Mouse (Mus musculus): ENCODE measurements around the gene Fastk. TPM values are rescaled to one million over a fixed set of nuclear protein-coding genes. Genes with fewer than 3 reads are reported as not detected.

Fastk gene
- total RNA-seq, 2 experiments from 2014 or later = 127 to 130 TPM

DNA sequence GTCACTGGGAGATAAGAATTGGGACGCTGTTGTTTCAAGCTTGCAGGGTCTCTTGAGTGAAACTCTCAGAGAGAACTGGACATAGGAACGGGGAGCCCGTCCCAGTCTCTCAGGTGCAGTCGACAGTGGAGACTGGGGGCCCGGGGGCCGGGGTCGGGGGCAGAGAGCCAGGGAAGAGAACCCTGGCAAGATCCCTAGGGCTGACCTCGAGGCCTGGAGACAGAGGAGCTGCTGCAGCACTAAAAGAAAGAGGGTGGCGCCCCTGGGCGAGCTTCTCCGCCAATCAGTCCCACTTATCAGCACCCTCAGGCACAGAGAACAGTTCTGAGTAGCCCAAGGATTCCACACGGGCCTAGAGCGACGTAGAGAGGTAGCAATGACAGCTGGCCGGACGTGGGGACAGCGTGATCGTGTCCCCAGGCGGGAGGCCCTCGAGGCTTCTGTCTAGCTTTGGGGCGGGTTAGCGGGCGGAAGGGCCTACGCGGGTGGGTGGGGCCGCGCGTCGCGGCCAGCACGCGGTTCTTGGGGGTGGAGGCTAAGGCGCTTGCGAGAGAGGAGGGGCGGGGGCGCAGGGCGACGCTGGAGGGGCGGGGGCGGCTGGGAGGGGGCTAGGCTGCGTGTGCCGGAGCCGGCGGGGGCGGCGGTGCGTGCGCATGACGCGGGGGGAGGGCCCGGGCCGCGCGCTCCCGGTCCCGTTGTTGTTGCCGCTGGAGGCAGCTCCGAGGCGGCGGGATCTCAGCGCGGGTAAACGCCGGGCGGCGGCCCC is 6.4 kb upstream of the Fastk start:
- peak overlapping the region; percentile 91 for H3K4me3 ChIP-seq

DNA sequence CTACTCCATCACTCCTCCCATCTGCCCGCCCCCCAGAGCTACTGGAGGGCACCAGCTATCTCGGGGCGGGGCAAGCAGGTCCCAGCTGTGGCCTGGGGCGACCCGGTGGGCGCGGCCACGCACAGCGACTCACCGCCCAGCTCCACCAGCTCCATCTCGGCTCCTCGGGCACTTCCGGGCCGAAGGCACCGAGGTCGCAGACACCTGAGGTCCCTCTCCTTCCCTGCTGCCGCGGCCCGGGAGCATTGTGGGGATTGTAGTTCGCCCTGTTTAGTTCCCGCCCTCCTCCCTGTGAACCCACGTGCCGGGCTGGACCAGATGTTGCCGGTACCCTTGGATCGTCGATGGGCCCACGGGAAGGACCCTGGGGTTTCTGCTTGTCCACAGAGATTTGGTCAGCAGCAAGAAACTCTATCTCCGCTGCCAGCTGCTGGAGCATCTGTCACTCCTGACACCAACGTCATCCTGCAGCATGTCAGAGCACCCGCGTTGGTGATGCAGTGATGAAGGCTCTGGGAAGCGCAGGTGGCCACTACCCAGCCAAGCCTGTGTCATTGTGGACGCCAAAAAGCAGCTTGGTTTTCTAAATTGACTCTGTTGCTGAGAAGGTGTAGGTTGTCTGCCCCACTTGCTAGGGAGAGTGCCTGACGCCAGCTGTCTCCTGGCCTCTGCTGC is 2.7 kb upstream of the Fastk start, which contains the start of gene Tmub1:
Gene Tmub1 (minus strand): TSS at position 231 of the 675 bp plus-strand sequence.
- DNase-seq (ENCODE audit: low spot score in 2 of 2) = peak; percentile 79 to 85
- TF ChIP-seq CTCF (conservative IDR thresholded peaks at IDR 0.05) = no peak
- Histone ChIP-seq H3K4me3 (peak within 1 kb of the TSS; percentile 93), H3K27ac (peak within 1 kb of the TSS; percentile 94)

More for the DNA sequence above, 6.4 kb upstream of the Fastk start:
- H3K27ac ChIP-seq = peak overlapping the region; percentile 96
- TF ChIP-seq CTCF (conservative IDR thresholded peaks at IDR 0.05) = no peak; the same call in 1 of the 2 replicates
- peak; percentile 80 to 88 for DNase-seq (ENCODE audit: low spot score in 2 of 2)

DNA sequence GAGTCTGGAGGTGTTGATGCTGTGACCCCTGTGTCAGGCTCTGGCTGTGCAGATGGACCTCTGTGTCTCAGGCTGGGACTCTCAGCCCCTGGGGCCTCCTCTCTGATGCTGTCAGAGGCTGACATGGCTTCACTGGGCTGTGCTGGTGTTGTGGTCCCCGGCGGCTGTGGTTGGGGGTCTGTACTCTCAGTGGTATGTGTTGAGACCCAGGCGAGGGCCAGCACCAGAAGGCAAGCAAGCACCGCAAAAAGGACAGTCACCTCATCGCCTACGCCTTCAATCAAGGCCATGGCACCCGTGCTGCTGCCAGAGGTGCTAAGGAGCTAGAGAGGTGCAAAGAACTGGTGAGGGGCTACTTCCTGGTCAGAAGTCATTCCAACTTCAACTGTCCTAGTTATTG is 1.5 kb upstream of the Fastk start:
- no peak overlapping the region for H3K4me3 ChIP-seq
- H3K27ac ChIP-seq = no peak overlapping the region
- DNase-seq (ENCODE audit: low spot score in 2 of 2) = no peak
- no peak for TF ChIP-seq CTCF (conservative IDR thresholded peaks at IDR 0.05)

DNA sequence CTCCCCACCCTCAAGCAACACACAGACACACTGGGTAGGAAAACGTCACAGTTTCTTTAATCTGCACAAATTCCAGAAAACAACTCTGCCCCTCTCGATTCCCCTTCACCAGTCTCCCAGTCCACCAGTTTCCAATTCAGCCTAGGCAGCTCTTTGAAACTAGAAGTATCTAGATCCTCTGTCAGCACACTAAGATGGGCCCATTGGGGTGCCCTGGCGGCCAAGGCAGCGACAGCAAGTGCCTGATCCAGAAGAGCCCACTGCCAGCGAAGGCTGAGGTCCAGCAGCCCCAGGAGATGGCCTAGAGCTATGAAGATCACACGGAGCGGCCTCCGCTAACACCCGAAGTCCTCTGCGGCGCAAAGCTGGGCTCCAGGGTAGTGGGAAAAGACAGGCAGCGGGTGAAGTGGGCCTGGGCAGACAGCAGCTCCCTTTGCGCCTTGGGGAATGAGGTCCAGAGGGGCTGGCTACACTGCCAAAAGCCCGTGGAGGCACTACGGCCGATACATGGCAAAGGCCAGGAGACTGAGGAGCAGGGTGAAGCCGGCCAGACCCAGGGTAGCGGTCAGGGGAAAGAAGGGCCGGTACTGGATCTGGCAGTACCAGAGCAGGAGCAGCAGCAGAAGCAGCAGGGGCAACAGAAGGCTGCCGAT is 467 bp upstream of the Fastk start:
- no peak for DNase-seq (ENCODE audit: low spot score in 2 of 2)
- peak overlapping the region; percentile 77 for H3K4me3 ChIP-seq
- H3K27ac ChIP-seq = peak overlapping the region; percentile 97
- peak; percentile 51 for TF ChIP-seq CTCF (conservative IDR thresholded peaks at IDR 0.05)

DNA sequence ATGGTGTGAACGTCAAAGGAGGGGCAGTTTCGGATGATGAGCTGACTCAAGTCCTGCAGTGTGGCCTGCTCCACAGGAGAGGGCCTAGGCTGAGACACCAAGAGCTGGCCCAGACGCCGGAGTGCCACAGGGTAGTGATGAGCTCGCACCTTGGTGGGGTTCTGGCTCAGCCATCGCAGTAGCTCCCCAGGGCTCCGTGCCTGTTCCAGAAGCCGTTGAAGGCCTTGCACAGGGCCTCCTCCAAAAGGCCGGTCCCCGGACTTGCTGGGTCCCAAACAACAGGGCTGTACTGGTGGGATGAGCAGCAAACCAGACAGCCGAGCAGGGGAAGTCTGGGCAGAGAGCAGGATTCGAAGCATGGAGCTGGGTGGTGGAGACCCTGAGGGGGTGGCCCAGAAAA is 1.2 kb downstream of the Fastk start:
- DNase-seq (ENCODE audit: low spot score in 2 of 2) = no peak
- peak overlapping the region; percentile 97 for H3K27ac ChIP-seq
- no peak for TF ChIP-seq CTCF (conservative IDR thresholded peaks at IDR 0.05)
- peak overlapping the region; percentile 77 for H3K4me3 ChIP-seq

DNA sequence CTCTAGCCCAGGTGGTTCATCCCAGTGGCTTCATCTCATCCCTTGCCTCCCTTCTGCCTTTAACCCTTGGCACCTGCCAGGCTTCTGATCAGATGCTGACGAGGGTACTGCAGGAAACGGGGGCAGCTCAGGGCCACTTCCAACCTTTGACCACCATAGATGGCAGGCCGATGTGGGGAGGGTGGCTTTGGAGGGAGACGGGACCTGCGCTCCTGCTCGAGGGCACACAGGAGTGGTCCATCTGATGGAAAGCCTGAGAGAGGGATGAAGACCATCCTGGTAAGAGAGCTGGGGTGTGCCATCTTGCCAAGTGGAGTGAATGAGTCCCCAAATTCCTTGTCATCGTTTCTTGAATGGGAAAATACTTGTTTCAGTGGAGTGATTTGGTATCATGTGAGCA is 1.9 kb downstream of the Fastk start:
- TF ChIP-seq CTCF (conservative IDR thresholded peaks at IDR 0.05) = no peak
- DNase-seq (ENCODE audit: low spot score in 2 of 2) = no peak
- no peak overlapping the region for H3K4me3 ChIP-seq

DNA sequence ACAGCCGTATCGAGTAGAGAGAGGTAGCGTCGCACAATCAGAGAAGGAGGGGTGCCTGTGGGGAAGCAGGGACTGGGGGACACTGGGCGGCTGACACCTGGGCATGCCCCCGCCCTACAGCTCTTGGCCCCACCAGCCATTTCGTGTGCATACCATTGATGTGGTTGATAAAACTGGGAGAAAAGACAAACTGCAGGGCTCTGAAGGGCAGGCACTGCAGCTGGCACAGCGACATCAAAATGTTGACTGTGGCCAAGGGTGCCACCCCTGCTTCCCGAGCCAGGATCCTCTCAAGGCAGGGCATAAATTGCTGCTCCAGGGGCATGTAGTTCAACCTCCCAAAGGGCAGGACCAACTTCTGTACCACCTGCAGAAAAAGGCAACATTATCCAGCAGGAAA is 3.1 kb downstream of the Fastk start:
- TF ChIP-seq CTCF (conservative IDR thresholded peaks at IDR 0.05) = no peak
- no peak overlapping the region for H3K27ac ChIP-seq
- no peak for DNase-seq (ENCODE audit: low spot score in 2 of 2)
- no peak overlapping the region for H3K4me3 ChIP-seq

More for the DNA sequence above, 1.9 kb downstream of the Fastk start:
- no peak overlapping the region for H3K27ac ChIP-seq

DNA sequence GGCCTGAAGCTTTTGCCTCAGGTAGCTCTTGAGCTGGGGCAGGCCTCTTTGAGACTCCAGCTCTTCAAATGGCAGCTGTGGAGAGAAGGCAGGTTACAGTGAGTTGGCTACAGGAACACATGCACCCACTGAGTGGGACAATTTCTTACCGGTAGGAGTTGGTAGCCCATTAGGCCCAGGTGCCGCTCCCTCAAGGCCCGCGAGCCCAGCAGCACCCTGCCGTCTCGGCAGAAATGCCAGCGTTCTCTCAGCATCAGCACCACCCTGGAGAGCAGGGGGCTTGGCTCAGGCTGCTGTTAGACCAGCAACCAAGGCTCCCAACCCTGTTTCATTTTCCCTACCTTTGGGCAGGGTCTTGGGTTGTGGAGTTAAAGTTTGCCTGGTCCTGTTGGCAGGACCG is 3.9 kb downstream of the Fastk start:
- no peak for TF ChIP-seq CTCF (conservative IDR thresholded peaks at IDR 0.05)
- no peak for DNase-seq (ENCODE audit: low spot score in 2 of 2)
- no peak overlapping the region for H3K27ac ChIP-seq
- H3K4me3 ChIP-seq = no peak overlapping the region

DNA sequence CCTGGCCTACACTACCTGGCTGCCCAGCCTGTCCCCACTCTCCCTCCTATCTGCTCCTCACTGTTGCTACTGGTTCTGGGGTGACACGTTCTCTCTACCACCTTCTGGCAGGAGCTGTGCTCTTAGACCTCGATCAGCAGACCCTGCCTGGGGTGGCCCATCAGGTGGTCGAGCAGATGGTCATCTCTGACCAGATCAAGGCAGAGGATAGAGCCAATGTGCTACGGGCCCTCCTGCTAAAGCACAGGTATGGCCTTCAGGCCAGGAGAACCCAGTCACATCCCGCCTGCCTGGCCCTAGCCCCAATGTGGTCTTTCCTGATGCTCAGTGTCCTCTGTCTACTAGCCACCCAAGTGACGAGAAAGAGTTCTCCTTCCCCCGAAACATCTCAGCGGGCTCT is 11.1 kb downstream of the Fastk start:
- no peak for TF ChIP-seq CTCF (conservative IDR thresholded peaks at IDR 0.05)
- DNase-seq (ENCODE audit: low spot score in 2 of 2) = no peak
- no peak overlapping the region for H3K4me3 ChIP-seq
- no peak overlapping the region for H3K27ac ChIP-seq

DNA sequence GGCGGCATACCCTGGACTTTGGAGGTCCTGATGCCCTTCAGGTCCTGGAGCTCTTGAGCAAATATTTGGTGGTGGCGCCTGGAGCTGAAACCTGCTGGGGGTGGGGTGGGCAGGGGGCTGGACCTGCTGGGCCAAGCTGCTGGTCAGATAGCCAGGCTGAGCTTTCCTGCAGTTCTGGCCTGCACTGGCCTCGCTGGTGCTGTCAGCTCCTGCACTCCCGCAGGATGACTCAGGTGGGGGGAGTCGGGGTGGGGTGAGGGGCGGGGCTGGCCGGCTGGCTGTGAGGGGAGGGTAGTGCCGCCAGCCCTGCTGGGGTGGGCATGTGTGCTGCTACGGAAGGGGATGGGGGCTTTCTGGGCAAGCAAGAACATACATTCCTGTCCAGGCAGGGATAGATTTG is 16.5 kb downstream of the Fastk start:
- TF ChIP-seq CTCF (conservative IDR thresholded peaks at IDR 0.05) = no peak
- no peak overlapping the region for H3K27ac ChIP-seq
- DNase-seq (ENCODE audit: low spot score in 2 of 2) = no peak
- no peak overlapping the region for H3K4me3 ChIP-seq

DNA sequence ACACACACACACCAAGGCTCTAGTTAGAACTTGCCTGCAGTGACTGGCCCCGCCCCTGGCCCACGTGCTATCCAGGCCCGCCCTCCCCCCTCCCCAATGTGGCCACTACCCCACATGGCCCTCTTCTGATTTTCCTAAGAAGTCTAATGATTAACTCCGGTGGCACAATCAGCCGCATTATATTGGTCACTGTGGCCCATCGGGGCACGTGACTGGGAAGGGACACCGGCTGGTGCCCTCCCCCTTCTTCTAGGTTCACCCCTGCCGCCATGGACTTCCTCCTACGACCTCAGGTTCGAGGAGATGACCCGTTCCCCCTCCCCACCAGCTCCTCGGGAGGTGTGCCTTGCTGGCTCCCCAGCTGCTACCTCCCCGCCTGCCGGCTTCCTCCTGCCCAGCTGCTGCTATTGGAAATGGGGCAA is 17.1 kb downstream of the Fastk start:
- no peak for TF ChIP-seq CTCF (conservative IDR thresholded peaks at IDR 0.05)
- no peak overlapping the region for H3K27ac ChIP-seq
- DNase-seq (ENCODE audit: low spot score in 2 of 2) = no peak
- H3K4me3 ChIP-seq = no peak overlapping the region

DNA sequence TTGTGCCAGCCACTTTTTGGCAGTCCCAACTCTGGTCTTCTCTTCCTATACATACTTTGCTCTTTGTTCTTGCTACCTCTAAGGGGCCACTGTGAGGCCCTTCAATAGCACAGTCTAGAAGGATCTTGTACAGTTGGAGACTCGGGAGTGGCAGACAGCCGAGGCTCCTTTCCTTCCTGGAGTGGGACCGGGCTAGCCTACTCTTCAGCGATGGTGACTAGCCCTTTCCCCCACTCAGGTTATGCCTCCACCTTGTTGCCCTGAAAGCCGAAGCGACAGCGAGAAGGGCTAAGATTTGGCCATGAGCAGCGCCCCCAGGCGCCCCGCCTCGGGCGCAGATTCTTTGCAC is 17.8 kb downstream of the Fastk start:
- no peak for DNase-seq (ENCODE audit: low spot score in 2 of 2)
- no peak overlapping the region for H3K27ac ChIP-seq
- TF ChIP-seq CTCF (conservative IDR thresholded peaks at IDR 0.05) = no peak

DNA sequence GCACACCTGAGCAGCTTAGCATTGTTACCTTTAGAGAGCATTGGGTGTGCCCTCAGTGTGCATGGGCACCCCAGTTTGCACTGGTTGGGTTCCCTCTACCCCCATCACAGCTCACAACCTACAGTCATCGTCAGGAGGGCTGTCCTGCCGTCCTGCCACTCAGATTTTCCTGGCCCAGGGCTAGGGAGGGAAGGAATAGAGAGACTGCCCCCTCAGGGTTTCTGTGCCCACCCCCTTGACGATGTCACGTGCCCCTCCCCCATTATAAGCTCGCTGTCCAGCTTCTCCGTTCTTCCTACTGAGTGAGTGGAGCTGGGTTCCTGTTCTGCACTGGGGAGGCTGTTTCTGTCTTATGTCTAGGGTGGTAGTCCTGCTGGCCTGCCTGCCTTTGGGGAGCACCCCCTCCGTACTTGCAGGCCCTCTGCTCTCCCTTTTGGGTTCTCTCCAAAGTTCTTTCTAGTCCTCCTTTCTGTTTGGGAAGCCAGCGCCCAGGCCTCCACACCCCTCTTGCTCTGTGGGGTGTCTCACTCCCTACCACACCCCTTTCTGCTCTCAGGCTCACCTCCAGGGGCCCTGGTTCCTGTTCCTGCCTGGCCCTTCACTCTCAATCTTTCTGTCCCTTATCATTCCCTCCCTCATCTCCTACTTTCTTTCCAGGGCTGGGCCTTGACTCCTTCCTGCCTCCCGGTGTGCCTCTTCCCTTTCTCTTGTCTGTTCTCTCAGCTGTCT is 18.4 kb downstream of the Fastk start:
- Histone ChIP-seq H3K4me3 (no peak overlapping the region), H3K27ac (no peak overlapping the region)
- DNase-seq (ENCODE audit: low spot score in 2 of 2) = no peak
- TF ChIP-seq CTCF (conservative IDR thresholded peaks at IDR 0.05) = no peak

More for the DNA sequence above, 17.8 kb downstream of the Fastk start:
- no peak overlapping the region for H3K4me3 ChIP-seq

All from layer of hippocampus, adult 2 months (tissue).